Mouse (Mus musculus): ENCODE measurements around the gene Hivep2. TPM values are rescaled to one million over a fixed set of nuclear protein-coding genes. Genes with fewer than 3 reads are reported as not detected.

Hivep2 gene
- total RNA-seq, 1 experiment from 2014 or later = 7.4 TPM

DNA sequence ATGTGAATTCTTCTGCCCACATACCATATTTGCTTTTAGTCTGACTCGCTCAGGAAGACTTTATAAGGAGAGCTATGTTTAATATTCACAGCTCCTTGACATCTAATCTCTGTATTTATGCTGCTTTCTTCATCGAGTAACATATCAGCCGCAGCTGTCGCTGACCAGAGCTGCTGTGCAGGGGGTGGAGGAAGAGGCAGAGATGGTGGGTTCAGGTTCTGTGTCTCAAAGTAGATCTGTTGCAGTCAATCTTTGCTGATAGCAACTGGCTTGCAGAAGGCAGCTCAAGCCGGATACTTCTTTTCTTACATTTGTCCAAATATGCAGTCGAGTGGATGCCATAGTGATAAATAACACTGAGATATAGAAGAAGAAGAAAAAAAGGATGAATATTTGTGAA lies 70.6 kb downstream of the Hivep2 start:
- ATAC-seq (replicated peaks in 1 of 2; ENCODE audit: insufficient read depth in 1 of 2, low FRiP score in 2 of 2, low TSS enrichment in 1 of 2, low read depth in 1 of 2, poor library complexity in 2 of 2, severe bottlenecking in 2 of 2) = no peak

DNA sequence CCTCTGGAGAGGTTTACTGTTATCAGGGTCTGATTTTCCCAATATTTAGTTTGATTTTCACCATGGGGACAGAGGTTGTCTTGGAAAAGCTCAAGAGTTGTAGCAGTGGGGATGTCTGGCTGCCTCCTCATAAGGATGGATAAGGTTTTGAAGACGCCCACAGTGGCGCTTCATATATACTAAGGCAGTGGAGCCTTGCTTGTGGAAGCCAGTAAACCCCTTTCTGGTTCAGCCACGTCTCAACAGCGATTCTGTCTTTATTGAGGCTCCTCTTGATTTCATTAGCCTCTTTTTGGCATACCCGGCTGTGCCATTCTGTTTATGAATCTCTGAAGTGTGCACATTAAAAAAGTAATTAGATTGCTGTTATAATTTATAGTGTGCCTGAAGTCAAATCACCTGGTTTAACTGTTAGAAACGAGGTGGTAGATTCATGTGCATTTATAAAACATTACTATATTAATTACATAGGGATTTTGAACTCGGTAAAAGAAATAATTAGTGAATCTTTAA lies 72.2 kb downstream of the Hivep2 start:
- no peak for ATAC-seq (replicated peaks in 1 of 2; ENCODE audit: insufficient read depth in 1 of 2, low FRiP score in 2 of 2, low TSS enrichment in 1 of 2, low read depth in 1 of 2, poor library complexity in 2 of 2, severe bottlenecking in 2 of 2)

DNA sequence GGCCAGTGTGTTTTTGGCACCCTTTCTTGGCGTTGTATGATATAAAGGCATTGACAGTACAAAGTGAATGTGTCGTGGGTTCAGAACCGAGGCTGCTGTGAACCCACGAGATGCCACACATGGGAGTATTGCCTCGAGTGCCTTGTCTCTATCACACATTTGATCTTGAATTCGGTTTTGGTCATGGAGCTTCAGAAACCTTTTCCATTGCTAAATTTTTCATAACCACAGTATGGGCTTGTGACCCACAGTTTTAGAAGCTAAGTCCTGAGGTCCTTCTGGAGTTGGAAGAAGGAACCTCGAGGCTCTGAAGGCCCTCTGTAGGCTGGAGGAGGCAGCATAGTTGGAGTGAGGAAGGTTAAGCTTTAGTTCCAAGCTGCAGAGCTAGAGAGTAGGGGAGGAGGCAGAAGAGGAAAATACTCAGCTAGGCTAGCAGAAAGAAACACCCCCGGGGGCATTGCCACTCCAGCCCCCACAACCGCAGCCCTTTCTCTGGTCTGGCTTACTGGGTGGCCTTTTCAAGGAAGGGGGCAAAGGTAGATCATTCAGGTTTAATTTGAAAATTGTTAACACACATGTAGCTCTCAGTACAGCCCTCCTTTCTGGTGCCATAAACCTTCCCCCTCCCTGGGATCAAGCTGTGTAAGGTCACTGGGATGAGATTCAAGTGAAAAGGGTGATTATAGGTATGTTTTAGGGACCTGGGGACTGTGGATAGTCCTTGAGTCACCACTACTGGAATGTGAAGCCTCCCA lies 75.0 kb downstream of the Hivep2 start:
- ATAC-seq (replicated peaks in 1 of 2; ENCODE audit: insufficient read depth in 1 of 2, low FRiP score in 2 of 2, low TSS enrichment in 1 of 2, low read depth in 1 of 2, poor library complexity in 2 of 2, severe bottlenecking in 2 of 2) = no peak

DNA sequence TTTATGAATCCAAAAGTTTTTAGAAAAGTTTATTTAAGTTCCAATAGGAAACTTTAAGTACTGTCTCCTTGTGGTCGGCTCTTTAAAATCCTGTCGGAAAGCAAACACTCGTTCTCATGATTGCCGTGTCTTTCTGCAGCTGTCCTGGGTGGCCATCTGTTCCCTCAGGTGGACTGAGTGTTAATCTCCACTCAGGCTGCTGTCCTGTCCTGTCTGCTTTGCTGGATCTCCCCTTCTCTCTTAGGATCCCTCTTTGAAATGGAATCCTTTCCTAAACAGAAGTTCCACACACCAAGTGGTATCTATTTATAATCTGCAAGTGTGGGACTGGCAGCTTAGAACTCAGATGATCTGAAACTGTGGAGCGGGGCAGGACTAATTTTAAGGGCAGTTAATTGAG lies 75.7 kb downstream of the Hivep2 start:
- no peak for ATAC-seq (replicated peaks in 1 of 2; ENCODE audit: insufficient read depth in 1 of 2, low FRiP score in 2 of 2, low TSS enrichment in 1 of 2, low read depth in 1 of 2, poor library complexity in 2 of 2, severe bottlenecking in 2 of 2)

DNA sequence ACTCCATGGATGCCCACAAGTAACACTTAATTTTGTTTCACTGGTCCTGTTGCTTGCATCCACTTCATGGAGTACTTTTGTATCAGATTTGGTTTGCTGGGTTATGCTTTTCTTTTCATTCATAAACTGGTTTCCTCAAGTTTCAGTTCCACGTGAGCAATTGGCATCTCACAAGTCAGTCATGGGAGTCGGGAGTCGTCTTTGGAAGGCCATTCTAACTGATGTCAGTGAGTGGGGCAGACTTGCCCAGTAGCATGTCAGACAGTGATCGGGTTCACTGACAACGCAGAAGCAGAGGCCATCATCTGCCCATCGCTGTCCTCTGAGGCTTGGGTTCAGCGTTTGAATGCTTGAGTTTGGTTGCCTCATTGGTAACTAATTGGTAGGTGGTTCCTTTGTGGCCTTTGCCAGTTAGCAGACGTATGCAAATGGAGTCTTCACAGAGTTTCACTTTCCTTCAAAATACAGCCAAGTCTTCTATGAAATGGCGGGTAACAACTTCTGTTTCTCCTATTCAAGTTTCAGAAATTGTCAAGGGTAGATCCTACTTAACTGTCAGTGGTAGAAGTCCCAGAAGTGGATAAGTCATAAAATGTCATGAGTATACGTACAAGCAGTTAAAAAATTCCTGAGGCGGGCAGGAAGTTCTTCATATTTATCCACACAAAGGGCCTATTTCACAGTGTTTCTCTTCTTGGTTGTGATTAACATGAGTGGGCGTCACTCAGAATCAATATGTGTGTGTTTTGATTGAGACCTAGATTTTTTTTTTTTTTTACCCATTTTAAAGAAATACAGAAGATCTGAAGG lies 76.9 kb downstream of the Hivep2 start:
- ATAC-seq (replicated peaks in 1 of 2; ENCODE audit: insufficient read depth in 1 of 2, low FRiP score in 2 of 2, low TSS enrichment in 1 of 2, low read depth in 1 of 2, poor library complexity in 2 of 2, severe bottlenecking in 2 of 2) = no peak

DNA sequence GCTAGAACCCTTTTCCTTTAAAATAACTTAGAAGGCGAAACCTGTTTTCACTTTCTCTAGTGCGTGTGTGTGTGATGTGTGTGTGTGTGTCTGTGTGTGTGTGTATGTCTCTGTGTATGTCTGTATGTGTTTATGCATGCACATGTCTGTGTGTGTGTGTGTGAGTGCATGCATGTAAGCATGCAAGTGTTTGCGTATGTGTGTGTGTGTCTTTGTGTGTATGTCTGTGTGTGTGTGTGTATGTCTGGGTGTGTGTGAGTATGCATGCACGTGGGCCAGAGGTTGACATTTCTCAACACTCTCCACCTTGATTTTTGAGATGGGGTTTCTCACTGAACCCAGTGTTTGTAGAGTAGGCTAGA lies 77.5 kb downstream of the Hivep2 start:
- ATAC-seq (replicated peaks in 1 of 2; ENCODE audit: insufficient read depth in 1 of 2, low FRiP score in 2 of 2, low TSS enrichment in 1 of 2, low read depth in 1 of 2, poor library complexity in 2 of 2, severe bottlenecking in 2 of 2) = no peak

DNA sequence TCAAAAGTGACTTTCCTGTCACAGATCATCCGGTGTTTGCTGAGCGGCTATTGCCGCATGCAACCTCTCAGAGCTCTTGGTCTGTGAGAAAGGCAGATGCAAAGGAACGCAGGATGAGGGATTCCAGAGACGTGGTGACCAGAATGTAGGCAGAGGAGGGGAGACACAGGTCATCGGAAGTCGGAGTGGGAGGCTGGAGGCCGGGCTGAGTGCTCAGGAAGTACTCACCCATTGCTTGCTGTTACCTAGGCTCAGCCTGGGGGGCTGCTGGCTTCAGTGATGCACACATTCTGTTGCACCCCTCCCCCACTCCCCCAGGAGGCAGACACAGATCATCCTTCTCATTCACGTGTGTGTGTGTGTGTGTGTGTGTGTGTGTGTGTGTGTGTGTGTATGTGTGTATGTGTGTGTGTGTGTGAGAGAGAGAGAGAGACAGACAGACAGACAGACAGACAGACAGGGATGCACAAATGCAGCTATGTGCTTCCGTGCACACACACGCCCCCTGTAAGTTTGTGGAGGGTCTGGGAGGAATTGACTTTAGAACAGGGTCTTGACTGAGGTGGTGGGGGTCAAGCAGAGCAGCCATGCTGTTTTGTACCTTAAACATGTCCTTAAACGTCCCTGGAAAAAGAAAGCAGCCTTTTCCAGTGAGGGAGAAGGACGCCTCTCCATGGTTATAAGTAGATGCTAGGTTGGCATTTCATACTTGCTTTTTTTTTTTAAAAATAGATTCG lies 78.3 kb downstream of the Hivep2 start:
- ATAC-seq (replicated peaks in 1 of 2; ENCODE audit: insufficient read depth in 1 of 2, low FRiP score in 2 of 2, low TSS enrichment in 1 of 2, low read depth in 1 of 2, poor library complexity in 2 of 2, severe bottlenecking in 2 of 2) = no peak

DNA sequence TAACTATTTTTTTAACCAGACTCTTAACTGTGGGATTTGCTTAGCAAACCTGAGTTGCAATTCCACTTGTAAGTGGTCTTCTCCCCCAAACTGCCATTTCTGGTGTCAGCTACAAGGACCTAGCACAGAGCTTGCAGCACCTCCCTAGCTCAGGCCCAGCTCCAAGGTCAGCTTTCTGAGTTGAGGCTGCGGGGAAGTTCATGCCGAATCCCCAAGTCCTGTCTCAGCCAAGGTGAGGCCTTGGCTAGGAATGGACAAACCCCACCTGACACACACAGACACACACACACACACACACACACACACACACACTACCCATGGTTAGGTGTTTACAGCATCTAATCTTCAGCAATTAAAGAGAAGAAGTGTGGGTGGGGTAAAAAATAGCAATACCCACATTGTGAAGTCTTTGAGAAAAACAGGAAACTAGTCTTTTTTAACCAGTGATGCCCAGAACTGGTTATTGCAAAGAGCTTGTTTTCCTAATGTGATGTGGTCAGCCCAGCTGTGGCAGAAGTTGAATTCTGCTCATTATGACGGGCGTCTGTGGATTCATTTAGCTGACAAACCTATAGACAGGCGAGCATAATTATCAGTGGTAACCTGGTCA lies 79.0 kb downstream of the Hivep2 start:
- no peak for ATAC-seq (replicated peaks in 1 of 2; ENCODE audit: insufficient read depth in 1 of 2, low FRiP score in 2 of 2, low TSS enrichment in 1 of 2, low read depth in 1 of 2, poor library complexity in 2 of 2, severe bottlenecking in 2 of 2)

DNA sequence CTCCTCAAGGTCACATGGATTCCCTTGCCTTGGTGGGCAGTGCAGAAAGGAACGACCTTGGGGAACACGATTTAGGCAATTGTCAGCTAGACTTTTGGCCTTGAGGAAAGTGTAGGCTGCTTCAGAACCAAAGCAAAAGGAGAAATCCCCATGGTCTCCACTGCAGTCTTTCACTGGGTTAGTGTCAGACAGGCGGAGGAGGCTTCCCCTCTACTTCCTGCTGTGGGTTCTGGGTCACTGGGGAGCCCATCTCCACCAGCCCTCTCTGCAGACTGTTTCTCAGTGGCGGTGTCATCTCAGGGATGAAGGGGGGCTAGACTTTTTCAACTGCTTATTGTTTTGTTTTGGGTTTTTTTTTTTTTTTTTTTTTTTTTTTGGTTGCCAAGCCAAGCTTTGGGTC lies 79.9 kb downstream of the Hivep2 start:
- ATAC-seq (replicated peaks in 1 of 2; ENCODE audit: insufficient read depth in 1 of 2, low FRiP score in 2 of 2, low TSS enrichment in 1 of 2, low read depth in 1 of 2, poor library complexity in 2 of 2, severe bottlenecking in 2 of 2) = peak; percentile 83 to 91

DNA sequence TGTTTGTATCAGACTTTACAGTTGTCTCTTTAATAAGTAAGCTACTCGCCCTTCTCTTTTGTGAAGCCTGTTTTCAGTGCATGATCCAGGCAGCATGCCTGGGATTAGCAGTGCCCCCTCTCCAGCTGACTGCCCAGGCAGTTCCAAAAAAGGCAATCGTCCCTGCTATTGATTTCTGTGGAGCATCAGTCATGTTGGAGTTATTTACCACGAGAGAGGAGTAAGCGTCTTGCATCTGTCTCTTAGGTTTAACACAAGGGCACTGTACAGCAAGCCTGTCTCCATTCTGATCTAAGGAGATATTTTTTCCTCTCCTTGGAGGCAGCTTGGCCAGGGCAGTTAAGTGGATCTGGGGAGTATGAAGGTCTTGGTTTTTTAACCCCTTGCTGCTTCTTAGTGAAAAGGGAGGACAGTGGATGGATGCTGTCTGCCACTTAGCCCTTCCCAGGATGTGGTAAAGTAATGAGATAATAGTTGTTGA lies 80.3 kb downstream of the Hivep2 start:
- ATAC-seq (replicated peaks in 1 of 2; ENCODE audit: insufficient read depth in 1 of 2, low FRiP score in 2 of 2, low TSS enrichment in 1 of 2, low read depth in 1 of 2, poor library complexity in 2 of 2, severe bottlenecking in 2 of 2) = no peak

DNA sequence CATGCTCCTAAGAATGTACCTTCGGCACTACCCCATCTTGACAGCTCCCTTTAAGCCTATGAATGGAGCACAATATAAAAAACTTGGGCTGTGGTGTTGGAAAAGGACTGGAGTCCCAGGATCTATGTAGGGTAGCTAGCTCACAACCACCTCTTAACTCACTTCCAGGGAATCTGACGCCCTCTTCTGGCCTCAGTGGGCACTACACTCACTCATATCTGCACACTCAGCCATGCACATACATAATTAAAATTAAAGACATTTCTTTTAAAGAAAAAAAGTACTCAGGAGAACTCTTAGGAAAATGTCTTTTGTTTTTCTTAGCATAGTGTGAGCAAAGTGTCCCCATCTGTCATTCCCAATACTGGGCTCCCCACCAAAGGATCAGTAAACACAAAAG lies 81.1 kb downstream of the Hivep2 start:
- no peak for ATAC-seq (replicated peaks in 1 of 2; ENCODE audit: insufficient read depth in 1 of 2, low FRiP score in 2 of 2, low TSS enrichment in 1 of 2, low read depth in 1 of 2, poor library complexity in 2 of 2, severe bottlenecking in 2 of 2)

DNA sequence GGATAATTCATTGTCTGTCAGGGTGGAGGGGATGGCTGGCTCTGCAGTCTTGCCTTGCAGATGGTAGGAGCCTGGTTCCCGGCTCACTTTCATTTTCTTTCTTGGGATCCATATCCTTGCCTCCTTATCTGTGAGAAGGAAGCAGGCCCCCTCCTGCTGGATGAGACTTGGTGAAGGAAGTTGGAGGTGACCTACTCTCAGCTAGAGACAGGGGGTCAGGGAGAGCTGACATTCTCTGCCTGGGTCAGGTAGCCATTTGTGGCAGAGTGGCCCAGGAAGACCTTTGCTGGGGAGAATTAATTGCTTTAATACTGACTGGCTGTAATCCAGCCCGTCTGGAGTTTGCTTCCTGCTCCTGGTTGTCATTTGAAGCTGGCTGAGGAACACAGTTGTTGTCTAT lies 81.8 kb downstream of the Hivep2 start:
- no peak for ATAC-seq (replicated peaks in 1 of 2; ENCODE audit: insufficient read depth in 1 of 2, low FRiP score in 2 of 2, low TSS enrichment in 1 of 2, low read depth in 1 of 2, poor library complexity in 2 of 2, severe bottlenecking in 2 of 2)

DNA sequence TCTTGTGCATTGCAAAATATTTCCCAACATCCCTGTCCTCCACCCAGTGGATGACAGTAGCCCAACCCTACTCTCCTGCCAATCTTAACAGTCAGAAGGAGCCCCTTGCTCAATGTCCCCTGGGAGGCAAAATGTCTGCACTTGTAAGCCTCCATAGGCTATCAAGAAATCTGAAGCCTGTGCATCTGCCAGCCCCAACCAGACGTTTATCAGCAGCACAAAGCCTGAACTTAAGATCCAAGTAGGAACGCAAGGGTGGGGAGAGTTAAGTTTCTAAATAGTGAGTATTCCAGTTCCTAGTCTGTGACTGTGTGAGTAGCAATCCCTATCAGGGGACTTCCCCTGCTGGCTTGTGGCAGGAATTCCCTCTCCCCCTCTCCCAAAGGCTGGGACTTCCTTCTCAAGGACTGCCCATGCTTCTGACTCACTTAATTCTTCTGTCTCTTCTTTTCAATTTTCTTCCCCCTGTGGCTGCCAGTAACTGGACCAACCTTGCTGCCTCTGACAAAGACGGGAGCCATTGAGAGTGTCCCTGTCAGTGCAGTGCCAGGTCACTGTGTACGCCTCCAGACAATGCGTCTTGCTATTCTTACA lies 82.5 kb downstream of the Hivep2 start:
- no peak for ATAC-seq (replicated peaks in 1 of 2; ENCODE audit: insufficient read depth in 1 of 2, low FRiP score in 2 of 2, low TSS enrichment in 1 of 2, low read depth in 1 of 2, poor library complexity in 2 of 2, severe bottlenecking in 2 of 2)

DNA sequence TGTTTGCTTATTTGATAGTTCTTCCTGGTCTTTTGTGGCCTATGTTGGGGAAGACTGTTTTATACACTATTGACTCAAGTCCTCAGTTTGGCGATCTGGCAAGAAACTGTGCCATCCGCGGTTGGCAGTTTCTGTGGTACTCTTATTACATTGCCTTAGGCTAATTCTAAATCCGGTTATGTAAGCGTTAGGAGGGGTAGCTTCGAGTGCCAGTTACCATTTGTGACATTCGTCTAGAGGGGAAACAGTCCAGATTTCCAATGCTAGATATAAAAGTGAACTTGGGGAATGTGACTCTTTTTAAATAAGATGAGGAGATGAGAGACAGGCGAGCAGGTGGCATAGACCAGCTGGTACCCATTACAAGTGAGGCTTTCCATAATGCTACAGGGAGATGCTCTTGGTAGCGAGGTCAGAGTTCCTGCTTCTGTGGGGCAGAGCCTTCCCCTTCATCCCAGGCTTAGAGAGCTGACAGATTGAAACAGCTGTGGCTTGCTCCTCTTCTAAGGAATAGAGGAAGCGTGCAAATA lies 83.1 kb downstream of the Hivep2 start:
- no peak for ATAC-seq (replicated peaks in 1 of 2; ENCODE audit: insufficient read depth in 1 of 2, low FRiP score in 2 of 2, low TSS enrichment in 1 of 2, low read depth in 1 of 2, poor library complexity in 2 of 2, severe bottlenecking in 2 of 2)

DNA sequence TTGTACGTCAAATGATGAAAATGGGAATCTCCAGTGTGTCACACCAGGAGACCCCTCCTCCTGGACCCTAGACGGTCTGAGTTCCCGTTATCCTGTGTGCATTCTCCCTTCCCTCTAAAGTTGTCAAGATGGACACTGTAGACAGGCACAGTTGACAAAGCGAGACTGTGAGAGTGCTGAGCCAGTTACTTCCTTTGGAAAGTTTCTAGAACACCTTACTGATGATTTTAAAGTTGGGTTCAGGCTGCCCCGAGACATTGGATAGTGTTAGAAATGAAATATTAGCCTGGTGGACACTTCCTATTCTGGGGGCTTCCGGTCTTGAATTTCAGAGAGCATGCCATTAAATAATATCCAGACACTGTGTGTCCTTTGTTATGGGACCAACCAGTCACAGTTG lies 83.8 kb downstream of the Hivep2 start:
- ATAC-seq (replicated peaks in 1 of 2; ENCODE audit: insufficient read depth in 1 of 2, low FRiP score in 2 of 2, low TSS enrichment in 1 of 2, low read depth in 1 of 2, poor library complexity in 2 of 2, severe bottlenecking in 2 of 2) = no peak

DNA sequence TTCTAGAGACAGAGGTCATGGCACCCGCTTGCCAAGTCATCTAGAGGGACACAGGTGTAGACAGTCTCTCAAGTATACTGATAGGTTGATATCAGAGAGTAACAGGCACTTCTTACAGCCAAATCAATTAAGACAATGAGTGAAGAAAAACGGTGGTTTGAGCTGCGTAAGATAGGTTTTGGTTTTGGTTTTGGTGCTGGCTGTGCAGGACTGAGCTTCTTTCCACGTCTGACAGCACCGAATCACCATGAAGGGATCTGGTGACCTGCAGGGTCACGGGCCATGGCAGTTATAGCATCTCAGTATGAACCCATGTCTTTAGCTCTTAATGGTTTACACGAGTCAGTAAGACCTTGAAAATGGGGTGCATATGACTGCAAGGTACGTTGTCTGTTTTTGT lies 84.7 kb downstream of the Hivep2 start:
- no peak for ATAC-seq (replicated peaks in 1 of 2; ENCODE audit: insufficient read depth in 1 of 2, low FRiP score in 2 of 2, low TSS enrichment in 1 of 2, low read depth in 1 of 2, poor library complexity in 2 of 2, severe bottlenecking in 2 of 2)

DNA sequence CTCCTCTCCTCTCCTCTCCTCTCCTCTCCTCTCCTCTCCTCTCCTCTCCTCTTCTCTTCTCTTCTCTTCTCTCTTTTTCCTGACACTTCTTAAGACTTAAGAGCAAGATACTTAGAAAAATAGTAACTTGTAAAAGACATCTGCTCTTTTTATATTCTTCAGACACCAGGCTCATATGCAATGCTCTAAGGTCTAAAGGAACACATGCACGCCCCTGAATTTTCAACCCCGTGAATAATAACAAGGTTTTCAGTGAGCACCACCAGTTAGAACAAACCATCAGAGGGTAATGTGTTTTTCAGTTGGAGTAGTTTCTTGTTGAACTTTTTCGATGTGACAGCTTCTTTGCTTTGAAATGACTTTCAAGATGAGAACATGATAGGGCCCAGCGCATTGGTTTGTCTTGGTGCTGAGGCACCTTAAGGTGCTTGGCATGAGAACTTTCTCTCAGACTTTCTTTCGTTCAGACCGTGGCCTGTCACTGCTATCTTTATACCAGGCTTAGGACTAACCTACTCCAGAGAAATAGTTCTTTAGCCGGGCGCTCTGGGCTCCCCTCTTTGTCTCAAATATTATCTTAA lies 86.3 kb downstream of the Hivep2 start:
- no peak for ATAC-seq (replicated peaks in 1 of 2; ENCODE audit: insufficient read depth in 1 of 2, low FRiP score in 2 of 2, low TSS enrichment in 1 of 2, low read depth in 1 of 2, poor library complexity in 2 of 2, severe bottlenecking in 2 of 2)

Data from hematopoietic stem cell, adult 5-6 weeks (primary cell).